Mouse (Mus musculus): ENCODE measurements at regions not wholly inside any gene's neighbourhood (a gene's known extent, or its start where the extent isn't known, plus 50 kb on each side); places are given as distances from the start of the nearest gene placed in this dataset.
"Not testable (repeated sequence)": the region's sequence is repeated elsewhere in the genome, so short reads cannot be mapped to it uniquely, and the experiment has no call there.

DNA sequence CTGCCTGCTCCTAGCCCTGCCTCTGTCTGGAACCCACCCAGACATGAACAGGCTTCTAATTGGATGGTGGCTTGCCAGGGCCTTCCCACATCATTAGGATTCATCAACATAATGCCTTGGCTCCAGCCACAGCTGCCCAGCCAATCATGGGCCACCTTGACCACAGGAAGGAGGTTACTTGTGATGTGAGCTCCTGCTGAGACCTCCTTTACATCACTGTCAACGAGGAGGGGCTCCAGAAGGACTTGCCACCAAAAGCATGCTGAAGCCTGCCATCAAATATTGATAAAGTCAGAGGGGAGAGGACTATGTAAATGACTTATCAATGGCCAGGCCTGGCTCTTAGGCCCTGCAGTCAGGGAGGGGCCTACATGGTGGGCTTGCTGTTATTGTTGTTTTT is 175.6 kb downstream of the Map1s start:
- peak in 1 of 2 experiments; percentile 27 for DNase-seq (ENCODE audit: low spot score in 2 of 2)

DNA sequence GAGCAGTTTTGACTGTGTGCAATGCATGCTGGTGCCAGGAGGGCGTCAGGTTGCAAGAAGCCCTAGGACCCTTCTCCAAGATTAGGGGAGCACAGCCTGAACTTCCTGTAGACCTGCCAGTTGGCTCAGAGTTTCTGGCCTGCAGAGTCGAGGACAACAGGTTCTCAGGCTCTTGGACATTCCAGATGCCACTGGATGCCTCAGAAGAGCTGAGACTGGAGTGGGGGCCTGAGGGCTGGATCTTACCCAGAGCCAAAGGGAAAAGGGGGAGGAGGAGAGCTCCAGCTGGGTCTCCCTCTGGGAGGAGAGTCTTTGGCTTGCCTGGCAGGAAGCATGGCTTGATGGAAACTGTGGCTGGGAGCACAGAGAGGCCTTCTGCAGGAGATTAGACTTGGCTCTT is 145.4 kb upstream of the Myo9b start:
- DNase-seq (ENCODE audit: low spot score in 2 of 2), result not testable (repeated sequence)

DNA sequence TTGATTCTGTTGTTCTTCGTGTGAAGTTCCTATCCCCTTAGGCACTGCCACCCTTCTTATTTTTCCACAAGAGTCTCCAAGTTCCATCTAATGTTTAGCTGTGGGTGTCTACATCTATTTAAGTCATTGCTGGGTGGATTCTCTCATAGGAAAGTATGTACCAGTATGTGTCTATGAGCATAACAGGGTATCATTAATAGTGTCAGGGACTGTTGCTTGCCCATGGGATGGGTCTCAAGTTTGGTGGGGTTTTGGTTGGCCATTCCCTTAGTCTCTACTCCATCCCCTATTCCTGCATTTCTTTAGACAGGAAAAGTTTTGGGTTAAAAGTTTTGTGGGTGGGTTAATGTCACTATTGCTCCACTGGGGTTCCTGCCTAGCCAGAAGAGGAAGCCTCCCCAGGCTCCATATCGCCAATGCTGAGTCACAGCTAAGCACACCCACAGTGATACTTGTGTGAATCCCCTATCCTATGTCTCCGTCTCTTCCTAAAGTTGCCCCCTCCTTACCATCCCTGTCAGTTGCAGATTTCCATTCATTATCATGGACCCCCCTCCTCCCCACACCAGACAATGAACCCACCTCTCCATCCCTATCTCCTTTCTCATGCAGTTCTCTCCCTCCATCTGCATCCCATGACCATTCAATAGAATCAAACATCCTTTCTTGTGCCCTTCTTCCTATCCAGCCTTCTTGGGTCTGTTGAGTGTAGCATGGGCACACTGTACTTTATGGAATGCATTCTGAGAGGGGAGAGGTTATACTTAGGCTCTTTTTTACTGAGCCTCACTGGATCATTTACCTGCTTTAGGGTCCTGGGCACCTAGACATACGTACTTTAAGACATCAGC is 141.9 kb upstream of the Myo9b start:
- DNase-seq (ENCODE audit: low spot score in 2 of 2), result no peak

DNA sequence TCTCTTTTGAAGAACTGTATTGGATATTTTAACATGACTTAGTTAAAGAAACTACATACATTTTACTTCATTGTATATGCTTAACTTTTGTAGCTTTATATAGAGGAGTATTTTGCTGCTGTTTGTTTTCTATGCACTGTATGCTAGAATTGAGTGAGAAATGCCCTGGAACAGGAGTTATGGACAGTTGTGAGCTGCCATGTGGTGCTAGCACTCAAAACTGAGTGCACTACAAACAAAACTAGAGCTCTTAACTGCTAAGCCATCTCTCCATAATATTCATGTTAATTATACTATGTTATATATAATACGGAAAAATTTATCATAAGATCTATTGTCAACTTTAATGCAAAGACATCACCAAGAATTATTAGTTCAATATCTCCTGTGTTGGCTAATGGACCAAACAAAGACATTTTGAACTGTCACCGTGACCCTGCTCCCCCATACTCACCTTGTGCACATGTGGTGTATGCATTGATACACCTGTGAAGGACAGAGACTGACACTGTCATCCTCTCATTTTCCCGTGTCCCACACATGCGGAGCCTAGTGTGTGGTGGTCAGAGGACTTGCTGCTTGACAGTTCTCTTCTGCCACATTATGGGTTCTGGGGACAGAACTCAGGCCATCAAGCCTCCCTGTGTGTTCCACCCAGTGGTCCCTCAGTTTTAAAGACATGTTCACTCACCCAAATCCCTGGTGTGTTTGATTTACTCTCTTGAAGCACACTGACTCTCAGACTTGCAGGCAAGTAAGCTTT is 141.0 kb upstream of the Myo9b start:
- DNase-seq (ENCODE audit: low spot score in 2 of 2), result no peak

DNA sequence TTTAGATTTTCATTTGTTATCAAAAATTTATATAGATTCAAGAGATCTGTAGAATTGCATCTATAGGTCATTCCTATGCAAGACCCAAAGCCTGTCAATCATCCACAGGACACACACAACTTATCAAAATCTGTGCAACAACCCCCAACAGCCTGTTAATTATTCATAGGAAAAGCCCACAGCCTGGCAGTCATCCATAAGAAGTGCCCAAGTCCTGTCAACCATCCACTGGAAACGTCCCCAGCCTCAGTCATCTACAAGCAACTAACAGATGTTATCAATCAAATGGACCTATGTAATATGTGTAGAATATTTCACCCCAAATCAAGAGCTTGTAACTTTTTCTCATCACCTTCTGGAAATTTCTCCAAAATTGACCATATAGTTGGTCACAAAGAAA is 139.6 kb upstream of the Myo9b start:
- not testable (repeated sequence) for DNase-seq (ENCODE audit: low spot score in 2 of 2)

DNA sequence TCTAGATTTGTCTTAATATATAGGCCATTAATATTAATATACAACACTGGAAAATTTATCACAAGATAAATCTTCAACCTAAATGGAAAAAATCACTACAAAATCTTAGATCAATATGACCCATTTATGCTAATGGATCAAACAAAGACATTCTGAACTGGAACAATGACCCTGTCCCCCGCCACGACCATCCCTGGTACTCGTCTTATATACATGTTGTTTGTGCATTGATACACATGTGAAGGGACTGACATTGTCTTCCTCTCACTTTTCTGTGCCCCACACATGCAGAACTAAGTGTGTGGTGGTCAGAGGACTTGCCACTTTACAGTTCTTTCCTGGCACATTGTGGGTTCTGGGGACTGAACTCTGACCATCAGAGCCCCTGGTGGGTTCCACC is 135.4 kb upstream of the Myo9b start:
- not testable (repeated sequence) for DNase-seq (ENCODE audit: low spot score in 2 of 2)

DNA sequence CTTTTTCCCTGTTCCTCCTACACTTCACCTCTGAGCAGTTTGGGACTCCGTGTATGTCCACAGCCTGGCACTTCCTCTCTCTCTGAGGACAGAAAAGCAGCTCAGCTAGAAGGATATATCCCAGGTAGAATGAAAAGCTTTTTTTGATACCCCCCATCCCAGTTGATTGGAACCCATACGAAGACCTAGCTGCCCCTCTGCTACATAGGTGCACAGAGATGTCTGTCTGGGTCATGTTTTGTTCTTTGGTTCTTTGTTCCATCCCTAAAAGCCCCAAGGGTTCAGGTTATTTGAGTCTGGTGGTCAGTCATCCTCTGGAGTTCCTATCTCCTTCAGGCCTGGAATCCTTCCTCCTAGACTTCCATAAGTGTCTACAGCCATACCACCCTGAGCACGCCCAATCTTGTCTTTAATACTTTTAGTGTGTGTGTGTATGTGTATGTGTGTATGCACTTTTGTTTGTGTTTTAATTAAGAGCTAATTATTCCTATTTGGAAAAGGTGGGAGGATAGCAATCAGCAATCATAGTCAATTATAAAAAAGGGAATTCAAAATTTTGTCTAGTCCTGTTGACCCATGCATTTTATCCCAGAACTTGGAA is 130.0 kb upstream of the Myo9b start:
- DNase-seq (ENCODE audit: low spot score in 2 of 2), result not testable (repeated sequence)

DNA sequence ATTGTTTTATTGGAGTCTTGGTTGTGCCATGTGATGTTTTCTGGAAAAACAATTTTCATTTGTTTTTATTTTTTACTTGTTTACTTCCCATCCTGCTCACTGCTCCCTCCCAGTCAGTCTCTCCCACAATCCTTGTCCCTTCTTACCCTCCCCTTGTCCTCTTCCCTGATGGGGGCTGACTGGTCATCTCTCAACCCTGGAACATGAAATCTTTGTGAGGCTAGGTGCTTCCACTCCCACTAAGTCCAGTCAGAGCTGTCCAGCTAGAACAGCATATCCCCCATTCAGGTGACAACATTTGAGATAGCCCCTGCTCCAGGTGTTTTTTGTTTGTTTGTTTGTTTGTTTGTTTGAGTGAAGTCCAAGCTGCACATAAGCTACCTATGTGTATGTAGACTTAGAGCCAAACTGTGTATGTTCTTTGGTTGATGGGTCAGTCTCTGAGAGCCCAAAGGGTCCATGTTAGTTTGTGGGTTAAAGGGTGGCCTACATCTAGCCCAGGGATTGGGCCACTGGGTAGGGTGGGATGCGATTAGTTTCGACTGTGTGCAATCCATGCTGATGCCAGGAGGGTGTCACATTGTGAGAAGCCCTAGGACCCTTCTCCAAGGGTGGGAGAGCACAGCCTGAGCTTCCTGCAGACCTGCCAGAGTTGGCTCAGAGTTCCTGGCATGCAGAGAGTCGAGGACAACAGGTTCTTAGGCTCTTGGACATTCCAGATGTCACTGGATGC is 100.9 kb upstream of the Myo9b start:
- DNase-seq (ENCODE audit: low spot score in 2 of 2), result not testable (repeated sequence)

DNA sequence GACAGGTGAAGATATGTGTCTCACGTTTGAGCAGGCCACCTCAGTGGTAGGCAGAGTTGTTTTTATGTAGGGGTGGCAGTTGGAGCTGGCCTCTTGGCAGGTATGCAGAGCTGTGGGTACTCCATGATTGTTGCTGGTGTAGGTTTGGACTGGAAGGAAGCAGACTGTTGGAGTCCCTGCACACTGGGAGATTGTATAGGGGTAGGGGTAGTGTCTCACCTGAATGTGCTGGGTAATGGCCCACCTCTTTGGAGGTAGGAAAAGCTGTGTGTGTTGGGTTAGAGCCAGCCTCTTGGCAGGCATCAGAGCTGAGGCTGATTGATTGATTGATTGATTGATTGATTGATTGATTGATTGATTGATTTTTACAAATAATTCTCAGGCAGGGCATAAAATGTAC is 79.6 kb upstream of the Myo9b start:
- not testable (repeated sequence) for DNase-seq (ENCODE audit: low spot score in 2 of 2)

DNA sequence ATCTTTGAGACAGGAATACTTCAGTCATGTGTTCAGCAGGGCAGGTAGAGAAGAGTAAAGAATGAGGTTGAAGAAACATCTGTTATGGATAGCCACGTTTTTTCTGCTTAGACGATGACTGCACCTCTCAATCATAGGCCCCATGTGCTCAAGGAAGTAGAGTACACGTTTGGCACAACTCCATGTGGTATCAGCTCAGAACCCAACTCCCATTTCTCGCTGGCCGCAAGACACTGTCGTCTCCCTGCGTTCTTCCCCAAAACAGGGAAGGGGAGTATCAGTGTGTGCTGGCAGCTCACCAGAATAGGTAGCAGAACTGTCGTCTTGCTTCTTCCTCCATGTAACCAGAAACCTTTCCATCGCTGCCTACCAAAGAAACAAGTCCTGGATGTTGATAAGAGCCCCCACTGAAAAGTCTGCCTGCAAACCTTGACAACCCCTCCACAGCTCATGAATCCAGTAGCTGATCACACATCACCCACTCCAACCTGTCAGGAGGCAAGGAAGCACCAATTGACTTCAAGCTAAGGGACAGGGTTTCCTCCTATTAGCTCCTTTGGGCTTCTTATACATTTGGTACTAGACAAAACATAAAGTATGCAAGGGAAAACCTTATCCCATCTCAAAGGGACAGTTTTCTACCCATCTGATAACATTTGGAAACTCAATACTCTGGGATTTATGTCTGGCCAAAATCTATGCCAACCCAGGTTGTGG is 77.3 kb upstream of the Myo9b start:
- not testable (repeated sequence) for DNase-seq (ENCODE audit: low spot score in 2 of 2)

Data from cerebellum, postnatal 4 days (tissue).